Mouse (Mus musculus) embryonic fibroblast, embryonic 13.5 days (primary cell): ENCODE results near the gene Rfng. TPM values are rescaled to one million over a fixed set of nuclear protein-coding genes. Genes with fewer than 3 reads are reported as not detected.

ENCODE experiments used
- H3K27ac ChIP-seq: 2 replicates; pipeline ENCODE4 v1.5.1; 2012; ENCODE audit warnings: low read length, control low read depth, inconsistent platforms; ENCODE audit not compliant: insufficient read depth
- H3K4me1 ChIP-seq: 2 replicates; pipeline ENCODE4 v1.6.1; 2011; ENCODE audit warnings: low read length; ENCODE audit not compliant: control insufficient read depth, insufficient read depth
- H3K4me3 ChIP-seq: 2 replicates; pipeline ENCODE4 v1.5.1; 2011; ENCODE audit warnings: mild to moderate bottlenecking, control low read depth, low read length; ENCODE audit not compliant: insufficient read depth
- CTCF ChIP-seq: IDR thresholded peaks from 2 replicates; pipeline ENCODE4 v1.5.1; 2011; ENCODE audit warnings: mild to moderate bottlenecking, control low read depth, low read length, moderate library complexity, borderline replicate concordance; ENCODE audit not compliant: insufficient read depth
- POLR2A ChIP-seq: IDR thresholded peaks from 2 replicates; pipeline ENCODE4 v1.6.1; 2011; ENCODE audit warnings: low read depth, mild to moderate bottlenecking, control low read depth, low read length, moderate library complexity
- polyA plus RNA-seq: library from polyadenylated mRNA; stranded (reverse); fragments of >200 nt; gene quantifications from 2 replicates; pipeline ENCODE4 v1.2.4, GENCODE M21; 2011; ENCODE audit warnings: low read depth; ENCODE audit not compliant: missing spikeins, insufficient read length

Gene Rfng
- polyA plus RNA-seq, 1 experiment = 13.0 TPM

- Histone ChIP-seq H3K4me1 (peaks cover 4% of the 10 kb centered on the region; the same call in 1 of the 2 replicates), H3K4me3 (peak overlapping the region; percentile 57), H3K27ac (peak overlapping the region; percentile 60)
- TF ChIP-seq CTCF (no peak), POLR2A (no peak; the same call in 1 of the 2 replicates)
Measured at GRCm38 (mm10) chr11:120824787-120825288, 40.8 kb upstream of the Rfng start.

GRCm38 (mm10) chr11:120823956-120824786, 40.2 kb upstream of the Rfng start, which contains the start of gene Fasn:
TSS of gene Fasn (minus strand) at chr11:120824547.
- peak within 1 kb of the TSS; percentile 93 for H3K4me3 ChIP-seq
- peak within 1 kb of the TSS; percentile 72 for H3K27ac ChIP-seq
- peaks cover 4% of the 10 kb centered on the region; the same call in 1 of the 2 replicates for H3K4me1 ChIP-seq
- TF ChIP-seq CTCF (peak; percentile 52; the same call in 1 of the 2 replicates), POLR2A (peak; percentile 100)

- Histone ChIP-seq H3K27ac (peak overlapping the region; percentile 72), H3K4me1 (peaks cover 4% of the 10 kb centered on the region; the same call in 1 of the 2 replicates), H3K4me3 (peak overlapping the region; percentile 93)
- TF ChIP-seq CTCF (no peak), POLR2A (no peak)
Measured at GRCm38 (mm10) chr11:120823551-120823947, 39.5 kb upstream of the Rfng start.

GRCm38 (mm10) chr11:120822831-120823550, 39.0 kb upstream of the Rfng start:
- TF ChIP-seq CTCF (no peak), POLR2A (0 out of 2 replicates have a peak, but pooled peaks have one; percentile 6)
- Histone ChIP-seq H3K27ac (peak overlapping the region; percentile 72), H3K4me1 (peaks cover 4% of the 10 kb centered on the region; the same call in 1 of the 2 replicates), H3K4me3 (peak overlapping the region; percentile 93)

- H3K4me3 ChIP-seq = peak overlapping the region; percentile 93
- peaks cover 4% of the 10 kb centered on the region; the same call in 1 of the 2 replicates for H3K4me1 ChIP-seq
- no peak overlapping the region for H3K27ac ChIP-seq
- TF ChIP-seq POLR2A (no peak), CTCF (no peak)
Measured at GRCm38 (mm10) chr11:120822321-120822720, 38.3 kb upstream of the Rfng start.

GRCm38 (mm10) chr11:120821076-120821922, 37.3 kb upstream of the Rfng start:
- Histone ChIP-seq H3K27ac (no peak overlapping the region), H3K4me1 (peaks cover 4% of the 10 kb centered on the region; the same call in 1 of the 2 replicates), H3K4me3 (peak overlapping the region; percentile 93)
- no peak for TF ChIP-seq CTCF
- TF ChIP-seq POLR2A = no peak

- no peak overlapping the region for H3K4me3 ChIP-seq
- no peak for TF ChIP-seq CTCF
- no peak for TF ChIP-seq POLR2A
- no peak overlapping the region for H3K27ac ChIP-seq
- H3K4me1 ChIP-seq = peaks cover 2% of the 10 kb centered on the region; the same call in 1 of the 2 replicates
Measured at GRCm38 (mm10) chr11:120820546-120820945, 36.5 kb upstream of the Rfng start.

- Histone ChIP-seq H3K4me1 (no peaks in the 10 kb centered on the region), H3K4me3 (no peak overlapping the region), H3K27ac (no peak overlapping the region)
- TF ChIP-seq CTCF (no peak), POLR2A (no peak)
Measured at GRCm38 (mm10) chr11:120819556-120819955, 35.5 kb upstream of the Rfng start.

GRCm38 (mm10) chr11:120818251-120818650, 34.2 kb upstream of the Rfng start:
- TF ChIP-seq POLR2A (no peak), CTCF (no peak)
- Histone ChIP-seq H3K4me1 (no peaks in the 10 kb centered on the region), H3K4me3 (no peak overlapping the region), H3K27ac (no peak overlapping the region)
